Mouse (Mus musculus) bone marrow, adult 2 months (tissue): ENCODE data around the gene Cltb.

Experiments used
- CTCF ChIP-seq: fragments of 200-500 bp; IDR thresholded peaks from 2 replicates; pipeline ENCODE4 v1.5.1; 2011; ENCODE audit warnings: low read length, control low read depth; ENCODE audit not compliant: control insufficient read depth, insufficient read depth
- POLR2A ChIP-seq: fragments of 200-500 bp; IDR thresholded peaks from 2 replicates; pipeline ENCODE4 v1.6.1; 2011; ENCODE audit warnings: low read depth, mild to moderate bottlenecking, control low read depth, low read length, borderline replicate concordance; ENCODE audit not compliant: control insufficient read depth

DNA sequence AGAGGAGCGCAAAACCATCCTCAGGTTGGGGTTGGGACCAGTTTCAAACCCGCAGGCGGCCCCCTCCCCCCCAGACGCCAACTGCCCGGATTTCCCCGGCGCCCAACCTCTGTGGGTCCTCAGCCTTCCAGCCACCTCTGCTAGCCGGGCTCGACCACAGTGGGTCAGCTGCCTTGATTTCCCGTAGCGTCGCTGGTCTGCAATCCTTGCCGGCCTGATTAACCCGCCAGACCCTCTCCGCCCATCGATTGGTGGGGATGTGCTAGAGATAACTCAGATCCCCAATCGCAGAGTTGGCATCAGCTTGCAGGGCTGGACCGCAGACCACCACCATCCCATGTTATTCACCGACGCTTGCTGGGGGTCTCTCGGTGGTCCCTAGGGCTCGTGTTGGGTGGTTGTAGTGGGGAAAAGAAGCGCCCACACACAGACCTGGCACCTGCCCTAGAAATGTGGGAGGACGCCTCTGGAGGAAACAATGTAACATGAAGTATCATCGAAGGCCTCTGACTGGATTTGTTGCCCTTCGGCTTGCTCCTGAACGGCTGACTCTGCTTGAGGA is 10.9 kb upstream of the Cltb start:
- no peak for TF ChIP-seq POLR2A
- TF ChIP-seq CTCF = no peak
